Mouse (Mus musculus) gastrocnemius, postnatal 10 days (tissue): Measurements from ENCODE around the gene Gp5. TPM values are rescaled to one million over a fixed set of nuclear protein-coding genes. Genes with fewer than 3 reads are reported as not detected.
"Not testable (repeated sequence)": the region's sequence is repeated elsewhere in the genome, so short reads cannot be mapped to it uniquely, and the experiment has no call there.

Experiments used
- DNase-seq: peaks from one replicate; pipeline ENCODE4 v3.0.0; 2021; ENCODE audit warnings: mixed read lengths
- long read RNA-seq, 2 experiments: library from polyadenylated mRNA; stranded (forward); transcript quantifications; one replicate each; pipeline ENCODE4 v2.0.0; 2021
- total RNA-seq, 2 experiments: library from RNA; stranded (reverse); gene quantifications; 2 replicates each; pipeline ENCODE4 v1.2.3; 2021

Gene Gp5
- total RNA-seq = under 1 TPM; 0.16 to 0.56 TPM
- long read RNA-seq, experiment 1, partial matches to known transcripts = 0 of 2 reads
- long read RNA-seq, experiment 1, other reads (novel, unspliced or antisense) = 0 of 2 reads
- long read RNA-seq, experiment 2 = 0 reads

DNA sequence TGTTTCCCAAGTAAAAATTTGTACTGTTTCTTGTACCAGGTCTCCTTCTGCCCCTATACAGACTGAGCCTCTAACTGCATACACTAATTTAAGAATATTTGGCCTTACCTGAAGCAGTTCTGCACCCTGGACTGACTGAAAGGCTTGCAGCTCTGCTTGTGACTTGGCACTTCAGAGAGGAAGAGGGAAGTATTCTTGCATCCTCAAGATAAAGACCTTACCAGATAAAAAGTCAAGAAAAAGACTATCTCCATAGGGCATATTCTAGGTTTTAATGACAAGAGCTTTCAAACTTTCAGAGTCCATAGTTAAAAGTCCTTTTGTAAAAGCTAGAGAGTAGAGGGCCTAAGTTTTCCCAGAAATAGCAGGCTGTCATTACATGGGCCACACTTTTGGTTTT, at the start of gene Gp5:
TSS of gene Gp5 (minus strand) at position 133 of the 400 bp plus-strand sequence.
- no peak for DNase-seq

DNA sequence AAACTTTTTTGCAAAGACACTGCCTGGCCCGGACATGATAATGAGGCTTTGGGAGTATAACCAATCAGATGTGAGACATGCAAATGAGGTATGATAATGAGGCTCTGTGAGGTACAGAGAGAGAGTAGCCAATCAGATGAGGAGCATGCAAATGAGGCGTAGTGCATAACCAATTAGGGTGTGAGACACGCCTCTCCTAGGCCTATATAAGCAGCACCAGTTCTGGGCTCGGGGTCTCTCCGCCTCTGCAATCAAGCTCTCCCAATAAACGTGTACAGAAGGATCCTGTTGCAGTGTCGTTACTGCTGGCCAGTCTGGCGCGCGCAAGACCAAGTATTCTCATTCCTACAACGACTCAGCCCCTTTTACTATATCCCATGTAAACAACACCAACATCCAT, 42.9 kb upstream of the Gp5 start:
- not testable (repeated sequence) for DNase-seq

DNA sequence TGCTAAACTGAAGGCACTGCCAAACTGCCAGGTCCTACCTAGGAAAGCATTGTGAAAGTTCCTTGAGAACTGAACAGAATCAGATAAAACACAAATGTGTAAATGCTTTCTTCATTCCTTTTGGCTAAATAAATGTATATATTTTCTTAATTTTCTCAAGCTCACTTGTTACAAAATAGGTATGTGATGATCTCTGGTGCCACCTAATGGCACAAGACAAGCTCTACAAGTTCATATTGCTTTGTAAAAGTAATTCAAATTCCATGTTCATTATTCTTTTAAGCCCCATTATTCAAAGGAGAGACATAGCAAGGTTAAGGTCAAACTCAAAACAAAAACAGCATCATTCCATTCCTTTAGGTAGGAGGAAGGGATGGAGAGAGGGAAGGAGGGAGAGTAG, 3.7 kb upstream of the Gp5 start:
- DNase-seq = no peak

- DNase-seq = no peak
Observed at GRCm38 (mm10) chr16:30310171-30310515, 436 bp downstream of the Gp5 start.

DNA sequence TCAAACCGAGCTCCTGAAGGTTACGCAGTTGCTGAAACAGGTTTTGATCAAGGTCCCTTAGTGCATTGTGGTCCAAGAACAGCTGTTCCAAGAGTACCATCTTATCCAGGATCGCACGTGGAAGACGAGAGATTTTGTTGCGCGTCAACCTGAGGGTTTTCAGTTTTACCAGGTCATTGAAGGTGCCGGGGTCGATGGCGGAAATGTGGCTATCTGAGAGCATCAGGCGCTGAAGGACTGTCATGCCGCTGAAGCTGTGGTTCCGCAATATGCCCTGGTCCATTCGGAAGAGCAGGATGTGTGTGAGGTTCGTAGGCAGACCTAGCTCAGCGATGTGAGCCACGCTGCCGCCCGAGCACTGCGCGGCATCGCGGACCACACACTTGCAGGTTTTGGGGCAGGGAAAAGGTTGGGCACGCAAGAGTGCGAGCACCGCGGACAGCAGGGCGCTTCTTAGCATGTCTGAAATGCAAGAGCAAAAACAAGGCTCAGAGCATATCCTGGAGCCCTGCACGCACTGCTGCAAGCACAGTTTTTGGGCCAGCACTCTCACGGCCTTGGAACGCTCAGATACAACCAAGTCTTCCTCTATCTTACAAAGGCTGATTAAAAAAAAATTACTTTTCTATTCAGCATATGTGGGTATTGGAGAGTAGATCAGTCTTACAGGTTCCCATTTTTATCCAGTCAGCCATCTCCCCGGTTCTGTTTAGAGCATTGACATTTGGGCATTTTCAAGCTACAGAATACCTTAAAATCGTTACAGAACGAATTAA, 996 bp downstream of the Gp5 start:
- no peak for DNase-seq

DNA sequence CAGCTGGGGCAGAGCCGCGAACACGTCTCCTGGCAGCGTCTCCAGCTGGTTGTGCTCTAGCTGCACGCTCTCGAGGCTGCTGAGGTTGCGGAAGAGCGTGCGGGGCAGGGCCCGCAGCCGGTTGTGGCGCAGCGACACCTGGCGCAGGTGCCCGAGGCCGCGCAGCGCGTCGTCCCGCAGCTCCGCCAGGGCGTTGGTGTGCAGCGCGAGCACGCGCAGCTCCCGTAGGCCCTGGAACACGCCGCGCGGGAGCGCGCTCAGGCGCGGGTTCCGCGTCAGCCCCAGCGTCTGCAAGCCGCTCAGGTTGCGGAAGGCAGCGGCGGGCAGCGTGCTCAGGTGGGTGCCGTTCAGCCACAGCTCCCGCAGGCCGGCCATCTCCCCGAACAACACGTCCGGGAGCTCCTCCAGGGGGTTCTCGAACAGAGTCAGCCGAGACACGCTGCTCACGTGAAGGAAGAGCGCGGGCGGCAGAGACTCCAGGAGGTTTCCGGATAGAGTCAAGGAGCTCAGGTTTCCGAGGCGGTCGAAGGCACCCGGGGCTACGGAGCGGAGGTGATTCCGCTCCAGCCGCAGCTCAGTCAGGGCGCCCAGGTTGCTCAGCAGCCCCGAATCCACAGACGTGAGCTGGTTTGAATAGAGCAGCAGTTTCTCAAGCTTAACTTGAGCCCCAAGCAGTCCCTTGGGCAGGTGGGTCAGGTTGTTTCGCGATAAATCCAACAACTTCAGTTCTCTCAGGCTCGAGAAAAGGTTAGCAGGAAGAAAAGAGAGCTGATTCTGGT, 1.8 kb downstream of the Gp5 start:
- peak; percentile 26 for DNase-seq

DNA sequence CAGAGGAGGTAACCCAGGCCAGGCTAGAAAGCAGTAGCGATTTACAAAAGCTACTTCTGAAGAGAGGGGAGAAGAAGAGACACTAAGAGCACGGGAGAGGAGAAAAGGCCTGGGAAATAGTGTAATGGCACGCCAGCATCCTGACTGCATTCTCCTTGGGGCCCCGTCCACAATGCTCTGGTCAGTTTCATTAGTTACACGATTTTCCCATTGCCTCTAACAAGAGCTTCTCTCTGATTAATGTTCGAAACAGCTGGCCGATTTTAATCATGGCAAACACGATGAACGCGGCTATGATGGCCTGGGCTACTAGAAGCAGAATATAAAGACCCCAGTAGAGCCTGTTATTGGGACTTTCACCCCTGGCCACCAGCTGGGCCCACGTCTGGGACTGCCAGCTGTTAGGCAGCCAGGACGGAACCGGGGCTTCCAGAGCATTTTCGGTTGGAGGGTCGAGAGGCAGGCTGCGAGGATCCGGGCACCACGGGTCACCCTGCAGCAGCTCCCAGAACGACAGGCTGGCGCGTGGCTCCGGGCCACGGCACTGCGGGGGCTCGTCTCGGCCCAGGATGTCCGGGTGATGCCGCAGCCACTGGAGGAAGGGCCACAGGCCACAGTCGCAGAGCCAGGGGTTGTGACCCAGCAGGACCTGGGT, 2.5 kb downstream of the Gp5 start:
- DNase-seq = peak; percentile 26

DNA sequence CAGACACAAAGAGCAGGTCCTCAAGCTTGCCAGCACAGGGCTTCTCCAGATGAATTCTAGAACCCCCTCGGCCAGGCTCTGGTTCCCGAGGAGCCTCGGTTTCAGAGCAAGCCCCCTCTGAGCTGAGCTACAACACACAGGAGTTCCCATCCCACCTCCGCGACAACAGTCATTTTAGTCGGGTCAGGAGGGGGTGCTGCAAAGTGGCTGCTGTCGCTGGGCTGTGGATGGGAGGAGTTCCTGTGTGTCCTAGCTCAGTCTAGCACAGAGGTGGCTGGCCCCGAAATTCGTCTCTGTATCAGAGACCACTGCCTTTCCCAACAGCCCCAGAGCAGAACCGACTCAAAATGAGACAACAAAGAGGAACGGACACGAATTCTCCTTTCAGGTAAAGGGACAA, 3.3 kb downstream of the Gp5 start:
- DNase-seq = no peak

- DNase-seq = no peak
Observed at GRCm38 (mm10) chr16:30306102-30306501, 4.5 kb downstream of the Gp5 start.

- no peak for DNase-seq
Observed at GRCm38 (mm10) chr16:30304236-30304635, 6.3 kb downstream of the Gp5 start.

DNA sequence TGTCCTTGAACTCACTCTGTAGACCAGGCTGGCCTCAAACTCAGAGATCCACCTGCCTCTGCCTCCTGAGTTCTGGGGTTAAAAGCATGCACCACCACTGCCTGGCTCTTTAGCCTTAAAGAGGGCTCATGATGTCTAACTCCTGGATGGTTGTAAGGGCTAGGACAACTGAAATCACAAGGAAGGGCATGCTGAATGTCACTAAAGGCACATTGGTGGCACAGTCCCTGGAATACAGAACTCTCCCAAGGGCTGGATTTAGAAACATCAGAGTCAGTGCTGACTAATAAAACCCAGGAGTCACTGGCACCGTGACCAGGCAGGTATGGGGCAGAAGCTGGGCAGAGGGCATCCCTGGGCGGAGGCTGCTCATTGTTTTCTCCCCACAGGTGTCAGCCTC, 7.2 kb downstream of the Gp5 start:
- DNase-seq = no peak

DNA sequence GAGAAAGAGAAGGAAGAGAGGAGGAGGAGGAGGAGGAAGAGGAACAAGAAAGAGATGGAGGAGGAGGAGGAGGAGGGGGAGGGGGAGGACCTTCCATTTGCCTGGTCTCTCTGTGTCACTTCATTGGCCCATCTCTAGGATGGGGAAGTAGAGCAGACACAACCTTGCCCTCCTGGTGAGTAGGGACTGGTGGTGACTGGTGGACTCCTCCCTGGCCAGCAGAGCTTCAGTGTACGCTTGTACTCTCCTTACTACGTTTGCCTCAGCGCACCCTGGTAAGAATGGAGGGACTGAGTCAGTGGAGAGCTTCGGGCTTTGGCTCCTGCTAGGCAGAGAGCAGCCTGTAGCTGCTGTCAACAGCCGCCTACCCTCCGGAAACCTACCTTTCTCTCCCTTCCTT, 7.9 kb downstream of the Gp5 start:
- DNase-seq = no peak

DNA sequence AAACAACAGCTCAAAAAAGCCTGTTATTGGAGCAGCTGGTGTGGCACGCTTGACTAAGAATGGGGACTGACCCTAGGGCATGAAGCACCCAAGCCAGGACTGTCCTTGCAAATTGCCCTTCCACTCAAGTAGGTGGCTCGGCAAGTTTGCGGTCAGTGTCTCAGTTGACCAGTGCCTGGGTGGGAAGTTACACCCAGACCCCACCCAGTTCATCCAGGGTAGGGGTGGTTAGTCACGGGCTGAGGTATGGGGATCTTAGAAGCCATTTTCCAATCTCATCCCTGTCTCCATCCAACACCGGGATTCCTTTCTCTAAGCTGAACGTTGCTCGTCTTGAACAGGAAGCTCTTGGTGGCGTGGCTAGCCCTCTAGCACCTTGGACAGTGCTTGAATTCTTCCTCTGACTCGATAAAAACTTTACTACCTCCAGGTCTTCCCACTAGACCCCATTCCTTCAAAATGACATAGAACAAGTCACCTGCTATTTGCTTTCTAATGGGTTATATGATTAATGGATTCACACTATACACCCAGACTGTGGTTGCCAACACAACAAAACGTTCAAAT, 10.8 kb downstream of the Gp5 start:
- DNase-seq = no peak

GRCm38 (mm10) chr16:30297450-30297849, 13.1 kb downstream of the Gp5 start:
- no peak for DNase-seq

DNA sequence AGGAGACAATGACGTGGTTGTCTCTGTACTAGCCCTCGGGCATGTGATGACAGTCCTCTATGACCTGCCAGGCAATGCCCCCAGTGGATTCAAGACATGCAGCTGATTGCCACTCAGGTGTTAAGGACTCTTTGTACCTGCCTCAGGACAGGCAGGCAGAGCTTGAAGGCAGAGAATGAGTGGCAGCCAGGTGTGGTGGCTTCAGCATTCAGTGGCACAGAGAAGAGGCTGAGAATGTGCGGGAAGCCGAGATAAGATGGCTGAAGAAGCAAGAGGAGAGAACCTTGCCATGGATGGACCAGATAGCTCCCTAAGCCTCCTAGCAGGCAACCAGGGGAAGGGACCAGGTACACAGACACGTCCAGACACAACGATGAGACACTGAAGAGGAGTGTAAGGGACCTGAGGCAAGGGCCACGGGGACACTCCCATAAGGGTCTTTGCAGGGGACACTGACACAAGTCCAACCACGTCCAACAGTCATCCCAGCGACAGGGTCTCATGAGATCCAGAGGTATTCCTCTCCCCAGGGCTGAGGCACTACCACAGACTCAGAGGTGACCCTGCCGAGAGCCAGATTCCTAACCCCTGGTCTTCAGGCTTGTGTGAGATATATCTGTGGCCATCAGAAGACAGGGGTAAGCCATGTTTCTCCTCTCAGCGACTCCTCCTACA, 13.8 kb downstream of the Gp5 start:
- DNase-seq = no peak

DNA sequence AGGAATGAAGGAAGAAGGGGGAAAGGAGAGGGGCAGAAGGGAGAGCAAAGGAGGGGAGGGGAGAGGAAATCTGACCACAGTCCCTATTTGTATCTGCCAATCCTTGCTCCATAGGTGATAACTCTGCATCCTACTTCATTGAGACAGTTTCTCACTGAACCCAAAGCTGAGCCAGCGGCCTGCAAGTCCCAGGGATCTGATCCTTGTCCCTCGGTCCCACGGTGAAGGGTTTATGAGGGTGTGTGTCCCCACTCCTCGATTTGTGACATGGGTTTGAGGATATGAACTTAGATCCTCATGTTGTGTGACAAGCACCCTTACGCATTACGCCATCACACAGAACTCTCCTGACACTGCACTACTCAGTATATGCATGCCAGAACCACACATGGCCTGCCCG, 15.5 kb downstream of the Gp5 start:
- no peak for DNase-seq

DNA sequence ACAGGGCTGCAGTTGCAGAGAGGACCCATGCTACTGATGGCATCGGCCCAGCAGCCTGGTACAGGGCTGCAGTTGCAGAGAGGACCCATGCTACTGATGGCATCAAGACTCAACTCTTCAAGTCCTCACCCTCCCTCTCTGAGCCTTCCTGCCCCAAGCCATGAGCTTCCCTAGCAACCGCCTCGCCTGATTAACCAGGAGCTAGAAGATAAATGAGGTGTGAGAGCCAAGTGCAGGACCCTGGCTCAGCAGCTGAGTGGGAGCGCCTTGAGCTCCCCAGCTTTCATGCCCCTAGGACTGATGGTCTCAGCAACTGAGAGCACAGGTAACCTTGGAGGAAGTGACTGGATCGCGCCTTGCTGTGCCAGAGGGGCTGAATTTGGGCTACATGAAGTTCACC, 20.1 kb downstream of the Gp5 start:
- DNase-seq = no peak

DNA sequence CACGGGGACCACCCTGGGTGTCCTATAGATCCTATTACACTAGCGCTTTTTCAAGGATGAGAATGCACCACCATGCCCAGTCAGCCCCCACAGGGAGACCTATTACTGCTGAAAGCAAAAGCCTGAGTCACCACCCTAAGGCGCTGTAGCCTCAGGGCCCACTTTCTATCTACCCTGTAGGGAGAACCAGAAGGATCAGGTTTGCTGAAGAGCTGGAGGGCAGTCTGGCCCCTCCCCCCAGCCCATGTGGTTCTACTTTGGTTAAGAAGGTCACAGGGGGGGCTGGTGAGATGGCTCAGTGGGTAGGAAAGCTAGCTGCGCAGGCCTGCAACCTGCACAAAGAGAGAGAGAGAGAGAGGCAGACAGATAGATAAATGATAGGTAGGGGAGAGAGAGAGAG, 24.9 kb downstream of the Gp5 start:
- DNase-seq = no peak

DNA sequence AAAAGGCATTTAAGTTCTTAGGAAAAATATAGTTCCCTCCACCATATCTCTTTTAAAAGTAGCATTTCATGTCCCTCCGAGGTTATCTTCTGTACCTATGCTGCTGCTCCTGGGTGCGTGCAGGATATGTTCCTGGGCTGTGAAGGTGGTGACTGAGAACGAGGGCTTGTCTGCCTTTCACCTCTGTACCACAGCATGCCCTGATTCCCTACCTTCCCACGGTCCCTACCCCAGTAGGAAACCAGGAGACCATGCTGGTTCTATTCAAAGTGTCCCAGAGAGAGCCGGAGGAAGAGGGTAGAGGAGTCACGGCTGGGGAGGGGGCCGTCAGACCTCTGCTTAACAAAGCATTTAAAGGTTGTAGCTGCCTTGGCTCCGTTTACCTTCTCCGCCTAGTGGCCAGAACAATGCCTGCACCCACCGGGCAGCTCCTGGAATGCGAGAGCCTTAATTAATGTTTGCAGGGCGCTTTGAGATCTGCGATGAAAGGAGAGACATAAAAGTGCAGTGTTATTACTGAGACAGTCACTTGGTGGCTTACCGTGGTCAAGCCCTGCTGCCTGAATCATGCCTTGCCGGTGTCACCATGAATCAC, 26.7 kb downstream of the Gp5 start:
- no peak for DNase-seq

DNA sequence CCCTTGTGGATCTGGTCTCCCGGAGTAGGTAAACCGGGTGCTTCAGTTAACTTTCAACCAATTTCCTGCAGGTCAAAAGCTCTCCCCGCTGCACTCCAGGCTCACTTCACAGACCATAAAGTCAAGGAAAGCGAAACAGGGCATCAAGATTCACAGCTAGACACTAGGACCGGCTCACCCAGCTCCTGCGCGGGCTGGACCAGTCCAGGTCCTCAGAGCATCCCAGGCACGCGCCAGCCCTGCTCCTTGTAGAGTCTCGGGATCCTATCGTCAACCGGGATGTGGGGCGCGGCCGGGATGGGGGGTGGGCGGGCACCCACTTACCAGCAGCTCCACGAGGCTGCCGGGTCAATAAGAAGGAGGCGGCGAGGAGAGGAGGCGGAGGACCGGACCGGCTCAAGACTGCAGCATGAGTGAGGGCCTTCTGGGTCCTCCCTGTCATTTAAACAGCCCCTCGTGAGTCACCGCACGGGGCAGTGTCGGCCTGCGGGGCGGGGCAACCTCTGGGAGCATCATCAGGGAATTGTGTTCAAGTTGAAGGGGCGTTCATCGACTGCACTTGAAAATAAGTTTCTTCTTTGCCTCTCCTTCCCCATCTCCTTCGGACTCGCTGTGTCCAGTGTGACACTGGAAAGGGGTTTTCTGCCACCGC, 27.6 kb downstream of the Gp5 start, which contains the start of gene Lrrc15:
TSS of gene Lrrc15 (minus strand) at position 413 of the 652 bp plus-strand sequence.
- no peak for DNase-seq

DNA sequence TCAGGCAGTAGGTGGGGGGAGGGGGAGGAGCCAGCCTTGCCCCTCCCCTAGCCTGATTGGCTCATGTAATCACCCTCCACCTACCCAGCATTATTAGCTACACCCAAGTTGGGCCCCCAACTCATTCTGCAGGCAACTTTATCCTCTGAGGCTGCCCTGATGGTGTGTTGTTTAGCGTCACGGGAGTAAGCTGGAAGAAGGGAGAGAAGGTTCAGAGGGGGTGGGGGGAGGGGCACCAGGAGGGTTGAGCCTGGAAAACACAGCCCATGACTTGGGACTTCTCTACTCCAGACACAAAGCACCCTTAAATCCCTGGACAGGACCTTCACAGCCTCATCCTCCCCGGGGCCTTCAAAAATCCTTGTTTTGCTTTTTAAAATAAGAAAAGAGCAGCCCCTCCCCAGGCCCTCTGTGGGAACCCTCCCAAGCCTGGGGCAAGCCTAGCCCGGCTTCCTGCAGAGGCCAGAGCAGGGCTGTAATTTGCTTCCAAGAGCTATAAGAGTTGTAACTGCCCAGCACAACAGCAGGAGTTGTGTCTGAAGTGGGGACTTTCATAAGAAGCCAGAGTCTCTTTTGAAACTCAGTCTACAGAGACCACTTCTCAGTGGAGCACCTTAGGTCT, 29.8 kb downstream of the Gp5 start:
- no peak for DNase-seq
